ENCODE assay signal across 18 mouse cellular contexts in the genomic region with DNA sequence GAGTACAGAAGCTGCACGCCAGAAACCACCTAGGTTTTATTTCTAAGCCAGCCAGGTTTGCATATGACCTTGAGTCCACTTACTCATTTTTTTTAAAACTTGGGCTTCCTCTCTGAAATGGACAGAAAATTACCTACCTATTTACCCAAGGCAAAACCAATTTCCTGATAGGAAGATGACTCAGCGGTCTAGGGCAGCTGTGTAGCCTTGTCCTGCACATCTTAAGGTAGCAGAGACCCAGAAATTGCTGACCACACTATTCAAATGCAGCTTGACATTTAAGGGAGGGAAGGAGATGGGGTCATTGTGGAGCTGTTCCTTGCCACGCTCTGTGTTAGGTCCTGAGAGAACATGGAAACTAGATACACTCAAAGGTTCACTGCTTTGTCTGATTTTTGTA.
"Had no signal": no experiment of that assay in that cellular context is flagged by ENCODE, and none has a peak within 500 bp of the region (broad histone marks: within the 10 kb centered on the region; RNA-seq: fewer than 3 reads in every experiment).

No protein-coding gene starts in this region.

- H3K4me3 ChIP-seq: layer of hippocampus, adult 2 months; limb, embryonic 10.5 days; limb, embryonic 13.5 days; liver, embryonic 12.5 days; liver, embryonic 15.5 days; lung, embryonic 15.5 days; neural tube, embryonic 12.5 days; neural tube, embryonic 15.5 days; stomach, embryonic 15.5 days had no signal

- H3K36me3 ChIP-seq: limb, embryonic 10.5 days; limb, embryonic 13.5 days; liver, embryonic 12.5 days; liver, embryonic 15.5 days; lung, embryonic 15.5 days; neural tube, embryonic 12.5 days; neural tube, embryonic 15.5 days; stomach, embryonic 15.5 days had no signal

- DNase-seq: kidney, postnatal 25 days; liver; lung, adult 18-20 months; lung, postnatal 10 days; lung, postnatal 4 days; midbrain, embryonic 14.5 days; retina, postnatal 1 day; spleen, adult 18-20 months; thymus, postnatal 25 days had no signal

- H3K27me3 ChIP-seq: limb, embryonic 13.5 days; liver, embryonic 12.5 days; liver, embryonic 15.5 days; lung, embryonic 15.5 days; neural tube, embryonic 12.5 days; neural tube, embryonic 15.5 days; stomach, embryonic 15.5 days had no signal
